Mouse (Mus musculus): ENCODE results near the gene St6gal1. TPM values are rescaled to one million over a fixed set of nuclear protein-coding genes. Genes with fewer than 3 reads are reported as not detected.

Gene St6gal1
- polyA plus RNA-seq, 1 experiment, result 4.2 TPM

GRCm38 (mm10) chr16:23250556-23251444 lies 26.3 kb downstream of the St6gal1 start:
- no peaks in the 10 kb centered on the region for H3K36me3 ChIP-seq (ENCODE audit: control insufficient read depth, insufficient read depth, low read length)
- H3K4me3 ChIP-seq (ENCODE audit: control insufficient read depth, low read depth, low read length), result no peak overlapping the region
- no peaks in the 10 kb centered on the region for H3K27me3 ChIP-seq (ENCODE audit: control insufficient read depth, insufficient read depth, low read length)
- H3K27ac ChIP-seq (ENCODE audit: control insufficient read depth, insufficient read depth, low read depth, low read length), result no peak overlapping the region
- TF ChIP-seq POLR2A (IDR thresholded peaks at IDR 0.05; ENCODE audit: control insufficient read depth, low read depth, low read length) (no peak), CTCF (IDR thresholded peaks at IDR 0.05; ENCODE audit: control insufficient read depth, insufficient read depth, insufficient replicate concordance, low read depth, low read length) (no peak)
- no peaks in the 10 kb centered on the region; the same call in 1 of the 2 replicates for H3K4me1 ChIP-seq (ENCODE audit: control insufficient read depth, insufficient read depth, low read length)

- H3K36me3 ChIP-seq (ENCODE audit: control insufficient read depth, insufficient read depth, low read length), result no peaks in the 10 kb centered on the region
- H3K4me3 ChIP-seq (ENCODE audit: control insufficient read depth, low read depth, low read length), result no peak overlapping the region
- H3K27ac ChIP-seq (ENCODE audit: control insufficient read depth, insufficient read depth, low read depth, low read length), result no peak overlapping the region
- H3K27me3 ChIP-seq (ENCODE audit: control insufficient read depth, insufficient read depth, low read length), result no peaks in the 10 kb centered on the region
- H3K4me1 ChIP-seq (ENCODE audit: control insufficient read depth, insufficient read depth, low read length), result no peaks in the 10 kb centered on the region; the same call in 1 of the 2 replicates
- no peak for TF ChIP-seq CTCF (IDR thresholded peaks at IDR 0.05; ENCODE audit: control insufficient read depth, insufficient read depth, insufficient replicate concordance, low read depth, low read length)
- no peak for TF ChIP-seq POLR2A (IDR thresholded peaks at IDR 0.05; ENCODE audit: control insufficient read depth, low read depth, low read length)
Observed at GRCm38 (mm10) chr16:23251445-23251773, 26.9 kb downstream of the St6gal1 start.

- TF ChIP-seq CTCF (IDR thresholded peaks at IDR 0.05; ENCODE audit: control insufficient read depth, insufficient read depth, insufficient replicate concordance, low read depth, low read length) (no peak), POLR2A (IDR thresholded peaks at IDR 0.05; ENCODE audit: control insufficient read depth, low read depth, low read length) (no peak)
- no peaks in the 10 kb centered on the region for H3K27me3 ChIP-seq (ENCODE audit: control insufficient read depth, insufficient read depth, low read length)
- no peaks in the 10 kb centered on the region; the same call in 1 of the 2 replicates for H3K4me1 ChIP-seq (ENCODE audit: control insufficient read depth, insufficient read depth, low read length)
- H3K36me3 ChIP-seq (ENCODE audit: control insufficient read depth, insufficient read depth, low read length), result no peaks in the 10 kb centered on the region
- no peak overlapping the region for H3K27ac ChIP-seq (ENCODE audit: control insufficient read depth, insufficient read depth, low read depth, low read length)
- no peak overlapping the region for H3K4me3 ChIP-seq (ENCODE audit: control insufficient read depth, low read depth, low read length)
Observed at GRCm38 (mm10) chr16:23253620-23254019, 29.1 kb downstream of the St6gal1 start.

- no peak overlapping the region for H3K4me3 ChIP-seq (ENCODE audit: control insufficient read depth, low read depth, low read length)
- TF ChIP-seq POLR2A (IDR thresholded peaks at IDR 0.05; ENCODE audit: control insufficient read depth, low read depth, low read length), result no peak
- TF ChIP-seq CTCF (IDR thresholded peaks at IDR 0.05; ENCODE audit: control insufficient read depth, insufficient read depth, insufficient replicate concordance, low read depth, low read length), result no peak
- no peaks in the 10 kb centered on the region for H3K36me3 ChIP-seq (ENCODE audit: control insufficient read depth, insufficient read depth, low read length)
- no peaks in the 10 kb centered on the region; the same call in 1 of the 2 replicates for H3K4me1 ChIP-seq (ENCODE audit: control insufficient read depth, insufficient read depth, low read length)
- no peak overlapping the region for H3K27ac ChIP-seq (ENCODE audit: control insufficient read depth, insufficient read depth, low read depth, low read length)
- H3K27me3 ChIP-seq (ENCODE audit: control insufficient read depth, insufficient read depth, low read length), result no peaks in the 10 kb centered on the region
Observed at GRCm38 (mm10) chr16:23254062-23254461, 29.5 kb downstream of the St6gal1 start.

- Histone ChIP-seq H3K27me3 (ENCODE audit: control insufficient read depth, insufficient read depth, low read length) (no peaks in the 10 kb centered on the region), H3K4me1 (ENCODE audit: control insufficient read depth, insufficient read depth, low read length) (no peaks in the 10 kb centered on the region; the same call in 1 of the 2 replicates), H3K4me3 (ENCODE audit: control insufficient read depth, low read depth, low read length) (no peak overlapping the region), H3K36me3 (ENCODE audit: control insufficient read depth, insufficient read depth, low read length) (no peaks in the 10 kb centered on the region), H3K27ac (ENCODE audit: control insufficient read depth, insufficient read depth, low read depth, low read length) (no peak overlapping the region)
- TF ChIP-seq CTCF (IDR thresholded peaks at IDR 0.05; ENCODE audit: control insufficient read depth, insufficient read depth, insufficient replicate concordance, low read depth, low read length) (no peak), POLR2A (IDR thresholded peaks at IDR 0.05; ENCODE audit: control insufficient read depth, low read depth, low read length) (no peak)
Observed at GRCm38 (mm10) chr16:23256638-23257037, 32.1 kb downstream of the St6gal1 start.

- Histone ChIP-seq H3K27ac (ENCODE audit: control insufficient read depth, insufficient read depth, low read depth, low read length) (peak overlapping the region; percentile 18; the same call in 1 of the 2 replicates), H3K36me3 (ENCODE audit: control insufficient read depth, insufficient read depth, low read length) (no peaks in the 10 kb centered on the region), H3K4me1 (ENCODE audit: control insufficient read depth, insufficient read depth, low read length) (no peaks in the 10 kb centered on the region; the same call in 1 of the 2 replicates), H3K27me3 (ENCODE audit: control insufficient read depth, insufficient read depth, low read length) (no peaks in the 10 kb centered on the region), H3K4me3 (ENCODE audit: control insufficient read depth, low read depth, low read length) (no peak overlapping the region)
- TF ChIP-seq POLR2A (IDR thresholded peaks at IDR 0.05; ENCODE audit: control insufficient read depth, low read depth, low read length), result no peak
- TF ChIP-seq CTCF (IDR thresholded peaks at IDR 0.05; ENCODE audit: control insufficient read depth, insufficient read depth, insufficient replicate concordance, low read depth, low read length), result no peak
Observed at GRCm38 (mm10) chr16:23258429-23258822, 33.9 kb downstream of the St6gal1 start.

GRCm38 (mm10) chr16:23258823-23259457 lies 34.4 kb downstream of the St6gal1 start:
- Histone ChIP-seq H3K27me3 (ENCODE audit: control insufficient read depth, insufficient read depth, low read length) (no peaks in the 10 kb centered on the region), H3K4me1 (ENCODE audit: control insufficient read depth, insufficient read depth, low read length) (no peaks in the 10 kb centered on the region; the same call in 1 of the 2 replicates), H3K27ac (ENCODE audit: control insufficient read depth, insufficient read depth, low read depth, low read length) (peak overlapping the region; percentile 56), H3K36me3 (ENCODE audit: control insufficient read depth, insufficient read depth, low read length) (no peaks in the 10 kb centered on the region), H3K4me3 (ENCODE audit: control insufficient read depth, low read depth, low read length) (no peak overlapping the region)
- TF ChIP-seq POLR2A (IDR thresholded peaks at IDR 0.05; ENCODE audit: control insufficient read depth, low read depth, low read length) (no peak), CTCF (IDR thresholded peaks at IDR 0.05; ENCODE audit: control insufficient read depth, insufficient read depth, insufficient replicate concordance, low read depth, low read length) (no peak)
